Mouse (Mus musculus) liver, embryonic 12.5 days (tissue): ENCODE data around the gene Gm21936. TPM values are rescaled to one million over a fixed set of nuclear protein-coding genes. Genes with fewer than 3 reads are reported as not detected.
"Not testable (repeated sequence)": the region's sequence is repeated elsewhere in the genome, so short reads cannot be mapped to it uniquely, and the experiment has no call there.

ENCODE experiments used
- ATAC-seq: fragments of 200-750 bp; cut with Nextera tagmentation; 2 replicates; pipeline ENCODE4 v1.8.0; 2017; ENCODE audit warnings: moderate number of reproducible peaks, mild to moderate bottlenecking, moderate library complexity
- H3K27ac ChIP-seq: fragments of 300-500 bp; sonication (generic); 2 replicates; pipeline ENCODE4 v1.5.1; 2016; ENCODE audit warnings: mild to moderate bottlenecking
- H3K27me3 ChIP-seq: fragments of 300-500 bp; sonication (generic); replicated peaks from 2 replicates; pipeline ENCODE4 v1.6.1; 2016; ENCODE audit warnings: mild to moderate bottlenecking, moderate library complexity
- H3K36me3 ChIP-seq: fragments of 300-500 bp; sonication (generic); 2 replicates; pipeline ENCODE4 v1.6.1; 2016; ENCODE audit warnings: mild to moderate bottlenecking, moderate library complexity
- H3K4me1 ChIP-seq: fragments of 300-500 bp; sonication (generic); 2 replicates; pipeline ENCODE4 v1.6.1; 2016
- H3K4me2 ChIP-seq: fragments of 300-500 bp; sonication (generic); 2 replicates; pipeline ENCODE4 v1.6.1; 2016; ENCODE audit warnings: mild to moderate bottlenecking, moderate library complexity
- H3K4me3 ChIP-seq: fragments of 300-500 bp; sonication (generic); 2 replicates; pipeline ENCODE4 v1.5.1; 2016; ENCODE audit warnings: mild to moderate bottlenecking, moderate library complexity
- H3K9ac ChIP-seq: fragments of 300-500 bp; sonication (generic); 2 replicates; pipeline ENCODE4 v1.6.1; 2016; ENCODE audit warnings: mild to moderate bottlenecking, moderate library complexity
- H3K9me3 ChIP-seq: fragments of 300-500 bp; sonication (generic); replicated peaks from 2 replicates; pipeline ENCODE4 v1.6.1; 2016; ENCODE audit warnings: mild to moderate bottlenecking, moderate library complexity
- WGBS: fragments of 180-500 bp; shearing (Covaris S2); methylation state at CpG from one replicate; pipeline ENCODE4 v1.1.7; 2016; ENCODE audit not compliant: insufficient replicate concordance; 5-methylcytosine and 5-hydroxymethylcytosine counted together
- polyA plus RNA-seq: library from polyadenylated mRNA; unstranded; fragments of >200 nt; fragmentation: Nextera tagmentation; extraction: Ambion mirVana; gene quantifications from 2 replicates; pipeline ENCODE4 v1.2.1, GENCODE M21; 2016

Gene Gm21936
- polyA plus RNA-seq, result not detected in 2 replicates

DNA sequence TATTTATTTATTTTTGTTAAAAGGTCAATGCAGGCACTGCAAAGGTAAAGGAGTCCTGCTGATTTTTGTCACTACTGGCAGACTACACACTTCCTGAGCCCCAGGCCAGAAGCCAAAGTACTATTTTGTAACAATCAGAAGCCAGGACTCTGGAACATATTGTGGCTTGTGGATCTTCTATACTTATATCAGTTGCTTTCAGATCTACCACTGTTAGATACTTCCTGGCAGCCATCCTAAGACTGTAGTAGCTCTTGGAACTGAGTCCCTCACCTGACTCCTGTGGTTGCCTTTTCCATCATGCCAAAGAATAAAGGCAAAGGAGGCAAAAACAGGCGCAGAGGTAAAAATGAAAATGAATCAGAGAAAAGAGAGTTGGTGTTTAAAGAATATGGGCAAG lies at the start of gene Gm21936:
TSS of gene Gm21936 (plus strand) at position 301 of the 400 bp plus-strand sequence.
- not testable (repeated sequence) for H3K9me3 ChIP-seq, H3K36me3 ChIP-seq, H3K4me1 ChIP-seq, H3K4me3 ChIP-seq, H3K27me3 ChIP-seq, H3K9ac ChIP-seq, H3K27ac ChIP-seq, ATAC-seq, H3K4me2 ChIP-seq
- WGBS, result 29% methylated on average over 1 of the region's 1 CpGs

DNA sequence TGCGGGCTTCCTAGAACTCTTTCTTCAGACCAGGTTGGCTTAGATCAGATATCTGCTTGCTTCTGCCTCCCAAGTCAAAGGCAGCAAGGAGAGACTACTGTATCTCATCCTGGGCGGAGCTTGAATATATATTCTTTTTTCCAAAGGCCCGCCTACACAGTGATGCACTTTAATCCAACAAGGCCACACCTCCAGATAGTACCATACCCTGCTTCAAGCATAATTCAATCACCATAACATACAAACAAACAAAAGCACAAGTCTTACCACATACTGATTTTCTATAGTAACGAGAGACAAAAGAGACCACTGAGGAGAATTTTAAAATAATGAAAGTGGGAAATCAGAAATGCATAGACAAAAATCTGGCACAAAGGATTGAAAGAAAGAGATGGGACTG lies 19.7 kb upstream of the Gm21936 start, which contains the start of gene Gm21319:
TSS of gene Gm21319 (minus strand) at position 101 of the 400 bp plus-strand sequence.
- not testable (repeated sequence) for H3K4me3 ChIP-seq, H3K4me1 ChIP-seq, H3K27me3 ChIP-seq, H3K9me3 ChIP-seq, H3K4me2 ChIP-seq, H3K9ac ChIP-seq, H3K36me3 ChIP-seq, ATAC-seq, H3K27ac ChIP-seq
- WGBS, result 64% methylated on average over 4 of the region's 4 CpGs

- not testable (repeated sequence) for H3K4me1 ChIP-seq, H3K4me2 ChIP-seq, H3K9me3 ChIP-seq, H3K27ac ChIP-seq, H3K9ac ChIP-seq, H3K4me3 ChIP-seq, H3K36me3 ChIP-seq, H3K27me3 ChIP-seq, ATAC-seq
- 70% methylated on average over 5 of the region's 5 CpGs for WGBS
These were observed 2.7 kb downstream of the Gm21936 start for GRCm38 (mm10) chr12:87797971-87798370.

DNA sequence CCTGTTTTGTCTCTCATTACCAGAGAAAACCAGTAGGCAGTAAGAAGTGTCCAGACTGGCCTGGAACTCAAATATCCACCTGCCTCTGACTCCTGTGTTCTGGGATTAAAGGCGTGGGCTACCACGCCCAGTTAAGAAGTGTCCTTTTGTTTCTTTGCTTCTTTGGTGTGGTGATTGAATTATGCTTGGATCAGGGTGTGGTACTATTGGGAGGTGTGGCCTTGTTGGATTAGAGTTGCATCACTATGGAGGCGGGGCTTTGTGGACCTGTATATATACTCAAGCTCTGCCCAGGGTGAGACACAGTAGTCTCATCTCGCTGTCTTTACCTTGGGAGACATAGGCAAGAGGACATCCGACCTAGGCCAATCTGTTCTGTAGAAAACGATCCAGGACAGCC lies 21.0 kb downstream of the Gm21936 start, which contains the start of gene BB287469:
TSS of gene BB287469 (plus strand) at position 301 of the 400 bp plus-strand sequence.
- not testable (repeated sequence) for H3K36me3 ChIP-seq, H3K4me2 ChIP-seq, H3K4me3 ChIP-seq, H3K9me3 ChIP-seq, H3K4me1 ChIP-seq, ATAC-seq, H3K27ac ChIP-seq, H3K9ac ChIP-seq, H3K27me3 ChIP-seq
- 78% methylated on average over 4 of the region's 6 CpGs for WGBS

DNA sequence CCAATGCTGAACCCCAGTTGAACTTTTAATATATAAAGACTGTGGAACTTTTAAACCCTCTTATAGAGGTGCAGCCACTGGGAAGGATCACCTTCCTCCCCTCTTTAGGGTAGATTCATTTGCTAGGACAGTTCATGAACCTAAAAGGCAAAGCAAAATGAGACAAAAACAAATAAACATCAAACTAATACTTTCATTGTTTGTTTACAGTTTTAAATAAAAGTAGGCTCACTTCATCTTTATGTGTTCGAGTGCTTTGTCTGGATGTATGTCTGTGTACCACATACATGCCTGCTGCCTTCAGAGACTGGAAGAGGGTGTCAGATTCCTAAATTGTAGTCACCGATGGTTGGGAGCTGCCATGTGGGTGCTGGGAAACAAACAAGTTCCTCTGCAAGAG lies 46.9 kb downstream of the Gm21936 start, which contains the start of gene Gm2001:
TSS of gene Gm2001 (minus strand) at position 101 of the 400 bp plus-strand sequence.
- H3K9ac ChIP-seq, H3K4me3 ChIP-seq, H3K36me3 ChIP-seq, H3K27ac ChIP-seq, H3K27me3 ChIP-seq, ATAC-seq, H3K4me2 ChIP-seq, H3K4me1 ChIP-seq, H3K9me3 ChIP-seq: not testable (repeated sequence)
- WGBS, result 64% methylated on average over 2 of the region's 2 CpGs

Other genes with a start within 250 kb of the Gm21936 start
- gene Oog1, start 192.8 kb upstream of the Gm21936 start, polyA plus RNA-seq, result not detected in 2 replicates
- gene Gm4027, start 176.6 kb upstream of the Gm21936 start, polyA plus RNA-seq, result not detected in 2 replicates
- not detected in 2 replicates for gene Gm16381, start 150.9 kb upstream of the Gm21936 start, polyA plus RNA-seq
- not detected in 2 replicates for gene Gm21319, start 19.8 kb upstream of the Gm21936 start, polyA plus RNA-seq
- not detected in 2 replicates for gene BB287469, start 21.1 kb downstream of the Gm21936 start, polyA plus RNA-seq
- gene Gm2001, start 46.8 kb downstream of the Gm21936 start, polyA plus RNA-seq, result not detected in 2 replicates
- not detected in 2 replicates for gene Gm2016, start 78.6 kb downstream of the Gm21936 start, polyA plus RNA-seq
- not detected in 2 replicates for gene Gm2022, start 99.9 kb downstream of the Gm21936 start, polyA plus RNA-seq
- not detected in 2 replicates for gene Gm2035, start 124.3 kb downstream of the Gm21936 start, polyA plus RNA-seq
- not detected in 2 replicates for gene Gm2042, start 158.6 kb downstream of the Gm21936 start, polyA plus RNA-seq
- gene Gm2075, start 216.3 kb downstream of the Gm21936 start, polyA plus RNA-seq, result not detected in 2 replicates
- gene Gm6803, start 223.3 kb downstream of the Gm21936 start, polyA plus RNA-seq, result not detected in 2 replicates
- gene Gm2056, start 231.5 kb downstream of the Gm21936 start, polyA plus RNA-seq, result not detected in 2 replicates